Mouse (Mus musculus) midbrain, postnatal 0 days (tissue): ENCODE data around the gene Tgfbr2. TPM values are rescaled to one million over a fixed set of nuclear protein-coding genes. Genes with fewer than 3 reads are reported as not detected.

Source experiments
- ATAC-seq: fragments of 200-750 bp; cut with Nextera tagmentation; 2 replicates; pipeline ENCODE4 v1.8.0; 2017; ENCODE audit warnings: moderate number of reproducible peaks, mild to moderate bottlenecking, moderate TSS enrichment, moderate library complexity; ENCODE audit not compliant: low FRiP score
- DNase-seq: peaks from one replicate; pipeline ENCODE4 v3.0.0-alpha.2; 2015; ENCODE audit warnings: low spot score
- H3K27ac ChIP-seq: fragments of 300-500 bp; sonication (generic); 2 replicates; pipeline ENCODE4 v1.5.1; 2014; ENCODE audit warnings: low read depth, mild to moderate bottlenecking, low read length, mixed read lengths
- H3K27me3 ChIP-seq: fragments of 300-500 bp; sonication (generic); 2 replicates; pipeline ENCODE4 v1.6.1; 2014; ENCODE audit warnings: low read length, control low read depth, mixed read lengths; ENCODE audit not compliant: insufficient read depth
- H3K36me3 ChIP-seq: fragments of 300-500 bp; sonication (generic); 2 replicates; pipeline ENCODE4 v1.6.1; 2014; ENCODE audit warnings: low read length, control low read depth, mixed read lengths; ENCODE audit not compliant: insufficient read depth
- H3K4me1 ChIP-seq: fragments of 300-500 bp; sonication (generic); 2 replicates; pipeline ENCODE4 v1.6.1; 2014; ENCODE audit warnings: mild to moderate bottlenecking, control low read depth, antibody characterized with exemption, low read length, mixed read lengths; ENCODE audit not compliant: insufficient read depth
- H3K4me2 ChIP-seq: fragments of 300-500 bp; sonication (generic); 2 replicates; pipeline ENCODE4 v1.6.1; 2014; ENCODE audit warnings: low read depth, mild to moderate bottlenecking, low read length, mixed read lengths; ENCODE audit not compliant: poor library complexity, severe bottlenecking
- H3K4me3 ChIP-seq: fragments of 300-500 bp; sonication (generic); 2 replicates; pipeline ENCODE4 v1.5.1; 2014; ENCODE audit warnings: low read depth, mild to moderate bottlenecking, low read length, moderate library complexity
- H3K9ac ChIP-seq: fragments of 300-500 bp; sonication (generic); replicated peaks from 2 replicates; pipeline ENCODE4 v1.6.1; 2014; ENCODE audit warnings: mild to moderate bottlenecking, low read length, moderate library complexity, mixed read lengths; ENCODE audit not compliant: poor library complexity, severe bottlenecking
- H3K9me3 ChIP-seq: fragments of 300-500 bp; sonication (generic); 2 replicates; pipeline ENCODE4 v1.6.1; 2016; ENCODE audit warnings: low read length, control low read depth
- CTCF ChIP-seq: IDR thresholded peaks from 2 replicates; pipeline ENCODE4 v1.5.1; 2016; ENCODE audit warnings: antibody characterized with exemption, mild to moderate bottlenecking
- WGBS: fragments of 180-500 bp; shearing (Covaris S2); extraction: QIAGEN DNeasy Blood & Tissue Kit; methylation state at CpG from one replicate; pipeline ENCODE4 v1.1.7; 2014; 5-methylcytosine and 5-hydroxymethylcytosine counted together
- polyA plus RNA-seq: library from polyadenylated mRNA; unstranded; fragments of >200 nt; fragmentation: Nextera tagmentation; extraction: Ambion mirVana; gene quantifications from 2 replicates; pipeline ENCODE4 v1.2.1, GENCODE M21; 2015
- total RNA-seq: library from RNA; depleted of rRNA; stranded (reverse); fragments of >200 nt; gene quantifications from 2 replicates; pipeline ENCODE4 v1.2.3, GENCODE M21; 2014

Tgfbr2 gene
- total and polyA plus RNA-seq, 2 experiments from 2014 or later = 7.2 to 20.3 TPM

DNA sequence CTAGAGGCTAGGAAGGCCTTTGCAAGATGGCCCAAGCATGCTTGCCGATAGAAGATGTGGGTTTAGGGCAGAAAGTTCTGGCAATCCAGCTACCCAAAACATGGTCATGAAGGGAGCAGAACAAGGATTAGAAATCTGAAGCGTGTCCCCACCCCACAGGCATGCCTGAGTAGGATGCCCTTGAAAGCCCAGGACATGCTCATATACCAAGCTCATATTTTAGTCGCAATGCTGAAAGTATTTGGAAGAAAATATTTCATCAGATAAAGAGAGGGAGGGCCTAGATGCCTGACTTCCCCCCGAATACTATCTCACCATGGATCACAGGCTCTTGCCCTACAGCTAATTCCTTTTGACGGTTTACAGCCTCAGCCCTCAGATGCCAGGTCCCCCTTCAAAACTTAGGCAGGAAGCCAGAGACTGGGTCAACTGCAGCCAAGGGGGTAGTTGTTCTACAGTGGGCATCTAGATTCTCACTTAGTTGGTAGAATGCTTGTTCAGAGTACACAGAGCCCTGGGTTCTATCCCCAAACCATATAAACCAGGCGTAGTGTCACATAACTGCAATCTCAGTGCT lies 7.8 kb downstream of the Tgfbr2 start:
- Histone ChIP-seq H3K4me3 (no peak overlapping the region), H3K9ac (no peak overlapping the region), H3K27ac (no peak overlapping the region), H3K9me3 (no peaks in the 10 kb centered on the region), H3K36me3 (no peaks in the 10 kb centered on the region), H3K27me3 (no peaks in the 10 kb centered on the region), H3K4me2 (no peak overlapping the region), H3K4me1 (no peaks in the 10 kb centered on the region)
- ATAC-seq (no peak), DNase-seq (no peak)
- WGBS = 85% methylated on average over 6 of the region's 6 CpGs
- no peak for TF ChIP-seq CTCF

DNA sequence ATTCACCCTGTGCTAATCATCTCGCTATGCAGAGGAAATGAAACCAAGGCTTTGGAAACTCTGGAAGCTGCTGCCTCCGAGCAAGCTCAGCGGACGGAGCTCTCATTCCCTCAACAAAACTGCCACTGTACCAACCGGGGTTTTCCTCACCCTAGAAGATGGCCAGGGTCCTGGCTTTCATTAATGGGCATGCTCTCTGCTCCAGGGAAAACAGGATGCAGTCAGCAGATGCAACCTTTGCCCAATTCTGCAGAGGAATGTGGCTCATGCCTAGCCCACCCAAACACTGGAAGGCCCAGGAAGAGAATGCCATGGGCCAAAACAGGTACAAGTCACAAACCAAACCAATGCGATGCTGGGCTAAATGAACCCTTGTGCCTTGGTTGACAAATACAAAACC lies 8.8 kb downstream of the Tgfbr2 start:
- Histone ChIP-seq H3K36me3 (no peaks in the 10 kb centered on the region), H3K4me2 (no peak overlapping the region), H3K4me1 (no peaks in the 10 kb centered on the region), H3K27ac (no peak overlapping the region), H3K9me3 (no peaks in the 10 kb centered on the region), H3K9ac (no peak overlapping the region), H3K4me3 (no peak overlapping the region), H3K27me3 (no peaks in the 10 kb centered on the region)
- 76% methylated on average over 6 of the region's 6 CpGs for WGBS
- no peak for TF ChIP-seq CTCF
- no peak for ATAC-seq
- no peak for DNase-seq

DNA sequence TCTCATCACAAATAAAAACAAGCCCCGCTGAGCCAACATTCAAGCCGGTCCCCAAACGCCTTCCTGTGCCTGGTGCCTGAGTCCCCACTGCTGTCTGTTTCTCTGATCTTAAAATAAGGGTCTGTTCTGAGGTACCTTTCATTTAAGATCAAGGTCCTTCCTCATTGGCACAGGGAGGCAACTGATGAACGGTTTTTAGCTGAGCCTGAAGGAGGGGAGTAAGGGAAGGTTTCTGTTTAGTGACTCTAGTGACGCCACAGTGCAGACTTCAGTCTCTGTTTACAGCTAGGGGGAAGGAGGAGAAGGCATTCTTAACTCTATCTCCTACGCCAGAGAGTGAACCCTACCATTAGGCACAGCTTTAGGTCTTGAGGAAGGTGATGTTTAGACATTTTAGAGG lies 11.3 kb downstream of the Tgfbr2 start:
- Histone ChIP-seq H3K4me3 (no peak overlapping the region), H3K4me2 (no peak overlapping the region), H3K36me3 (no peaks in the 10 kb centered on the region), H3K9me3 (no peaks in the 10 kb centered on the region), H3K27ac (no peak overlapping the region), H3K27me3 (no peaks in the 10 kb centered on the region), H3K9ac (no peak overlapping the region), H3K4me1 (no peaks in the 10 kb centered on the region)
- WGBS = 75% methylated on average over 6 of the region's 6 CpGs
- no peak for DNase-seq
- TF ChIP-seq CTCF = no peak
- no peak for ATAC-seq

DNA sequence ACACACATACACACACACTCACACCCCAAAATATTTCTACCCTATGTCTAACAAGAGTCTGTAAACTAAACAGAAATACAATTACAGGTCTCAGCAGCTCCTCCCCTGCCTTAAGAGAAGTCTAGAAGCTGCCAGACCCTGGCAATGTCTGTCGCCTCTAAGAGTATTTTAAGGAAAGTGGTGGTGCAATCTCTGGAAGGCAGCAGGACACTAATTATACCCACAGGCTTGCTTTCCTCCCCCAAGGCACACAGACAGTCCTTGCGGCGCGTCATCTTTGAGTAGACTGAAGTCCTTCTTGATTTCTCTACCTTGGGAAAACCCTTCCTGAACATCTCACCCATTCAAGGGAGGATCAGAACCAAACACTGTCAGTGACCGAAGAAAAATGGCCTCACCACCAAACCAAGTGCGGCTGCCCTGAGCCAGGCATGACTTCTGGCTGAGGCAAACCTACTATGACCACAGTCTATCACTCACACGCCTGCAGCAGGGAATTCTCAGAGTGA lies 12.2 kb downstream of the Tgfbr2 start:
- no peak for TF ChIP-seq CTCF
- ATAC-seq = no peak

GRCm38 (mm10) chr9:116160860-116161259 lies 14.3 kb downstream of the Tgfbr2 start:
- no peak for TF ChIP-seq CTCF
- no peak overlapping the region for H3K9ac ChIP-seq
- no peaks in the 10 kb centered on the region for H3K9me3 ChIP-seq
- 93% methylated on average over 7 of the region's 7 CpGs for WGBS
- H3K4me2 ChIP-seq = no peak overlapping the region
- H3K27me3 ChIP-seq = no peaks in the 10 kb centered on the region
- ATAC-seq (no peak), DNase-seq (no peak)
- no peak overlapping the region for H3K4me3 ChIP-seq
- no peaks in the 10 kb centered on the region for H3K4me1 ChIP-seq
- H3K36me3 ChIP-seq = no peaks in the 10 kb centered on the region
- no peak overlapping the region for H3K27ac ChIP-seq

More for the DNA sequence above, 12.2 kb downstream of the Tgfbr2 start:
- H3K27me3 ChIP-seq = no peaks in the 10 kb centered on the region
- no peaks in the 10 kb centered on the region for H3K9me3 ChIP-seq
- no peak overlapping the region for H3K9ac ChIP-seq
- H3K4me2 ChIP-seq = no peak overlapping the region
- H3K36me3 ChIP-seq = no peaks in the 10 kb centered on the region
- WGBS = 93% methylated on average over 7 of the region's 7 CpGs
- H3K4me3 ChIP-seq = no peak overlapping the region
- H3K4me1 ChIP-seq = no peaks in the 10 kb centered on the region
- no peak for DNase-seq
- no peak overlapping the region for H3K27ac ChIP-seq

GRCm38 (mm10) chr9:116160067-116160466 lies 15.1 kb downstream of the Tgfbr2 start:
- H3K4me1 ChIP-seq = no peaks in the 10 kb centered on the region
- no peak for DNase-seq
- no peak overlapping the region for H3K27ac ChIP-seq
- H3K36me3 ChIP-seq = no peaks in the 10 kb centered on the region
- no peak overlapping the region for H3K9ac ChIP-seq
- H3K4me2 ChIP-seq = no peak overlapping the region
- H3K9me3 ChIP-seq = no peaks in the 10 kb centered on the region
- H3K4me3 ChIP-seq = no peak overlapping the region
- H3K27me3 ChIP-seq = no peaks in the 10 kb centered on the region
- ATAC-seq = no peak
- 83% methylated on average over 3 of the region's 3 CpGs for WGBS
- TF ChIP-seq CTCF = no peak
